Mouse (Mus musculus) thymus, adult 2 months (tissue): ENCODE results near the gene 1810046K07Rik.

ENCODE experiments used
- CTCF ChIP-seq: fragments of 200-500 bp; IDR thresholded peaks from 2 replicates; pipeline ENCODE4 v1.5.1; 2012; ENCODE audit warnings: mild to moderate bottlenecking, control low read depth, low read length, moderate library complexity, borderline replicate concordance; ENCODE audit not compliant: control insufficient read depth, poor library complexity, insufficient read depth; ENCODE audit errors: extremely low read depth
- POLR2A ChIP-seq: fragments of 200-500 bp; IDR thresholded peaks from 2 replicates; pipeline ENCODE4 v1.6.1; 2012; ENCODE audit warnings: mild to moderate bottlenecking, low read length, control low read depth, moderate library complexity; ENCODE audit not compliant: control insufficient read depth, poor library complexity, insufficient read depth; ENCODE audit errors: extremely low read depth

DNA sequence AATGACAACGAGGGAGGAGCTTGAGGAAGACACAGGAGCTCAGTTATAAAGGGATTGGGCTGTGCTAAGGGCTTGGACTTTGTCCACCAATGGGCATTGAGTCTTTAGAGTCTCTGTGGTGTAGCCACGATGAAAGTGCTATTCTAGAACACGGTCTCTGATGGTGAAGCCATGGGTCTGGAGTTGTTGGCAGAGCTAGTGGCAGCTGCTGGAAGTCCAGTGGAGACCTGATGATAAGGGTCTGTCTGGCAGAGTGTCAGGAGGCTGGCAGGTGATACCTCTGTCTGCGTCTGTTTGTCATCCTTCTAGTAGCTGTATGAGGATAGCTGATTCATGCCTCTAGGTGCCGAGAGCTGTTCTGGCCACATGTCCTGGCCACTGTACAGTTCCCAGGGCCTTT is 24.7 kb downstream of the 1810046K07Rik start:
- TF ChIP-seq CTCF, result no peak
- no peak for TF ChIP-seq POLR2A
